Mouse (Mus musculus) adrenal gland, adult 8-10 months (tissue): Measurements from ENCODE around the gene Aqp7. TPM values are rescaled to one million over a fixed set of nuclear protein-coding genes. Genes with fewer than 3 reads are reported as not detected.

ENCODE experiments used
- DNase-seq: peaks from one replicate; pipeline ENCODE4 v3.0.0; 2022
- total RNA-seq, 4 experiments: library from RNA; stranded (reverse); gene quantifications; 2 replicates each; pipeline ENCODE4 v1.2.4; 2022

The Aqp7 gene
- total RNA-seq, 4 experiments from 2014 or later, result 7.3 to 30.3 (median 14.6) TPM

GRCm38 (mm10) chr4:41057361-41057760 lies 9.4 kb upstream of the Aqp7 start:
- DNase-seq, result no peak

GRCm38 (mm10) chr4:41056742-41057332 lies 8.9 kb upstream of the Aqp7 start:
- DNase-seq, result no peak

DNA sequence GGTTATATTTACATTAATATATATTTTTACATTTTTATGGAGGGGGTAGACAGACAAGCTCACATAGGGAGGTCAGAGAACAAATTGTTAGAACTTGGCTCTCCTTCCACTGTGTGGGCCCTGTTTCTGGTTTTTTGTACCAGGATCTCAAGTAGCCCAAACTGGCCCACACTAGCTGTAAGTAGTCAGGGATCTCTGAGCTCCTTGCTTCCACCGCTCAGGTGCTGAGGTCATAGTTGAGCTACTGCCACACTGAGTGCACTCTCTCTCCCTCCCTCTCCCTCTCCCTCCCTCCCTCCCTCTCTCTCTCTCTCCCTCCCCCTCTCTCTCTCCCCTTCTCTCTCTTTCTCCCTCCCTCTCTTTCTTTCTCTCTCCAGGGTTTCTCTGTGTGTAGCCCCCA lies 8.3 kb upstream of the Aqp7 start:
- no peak for DNase-seq

DNA sequence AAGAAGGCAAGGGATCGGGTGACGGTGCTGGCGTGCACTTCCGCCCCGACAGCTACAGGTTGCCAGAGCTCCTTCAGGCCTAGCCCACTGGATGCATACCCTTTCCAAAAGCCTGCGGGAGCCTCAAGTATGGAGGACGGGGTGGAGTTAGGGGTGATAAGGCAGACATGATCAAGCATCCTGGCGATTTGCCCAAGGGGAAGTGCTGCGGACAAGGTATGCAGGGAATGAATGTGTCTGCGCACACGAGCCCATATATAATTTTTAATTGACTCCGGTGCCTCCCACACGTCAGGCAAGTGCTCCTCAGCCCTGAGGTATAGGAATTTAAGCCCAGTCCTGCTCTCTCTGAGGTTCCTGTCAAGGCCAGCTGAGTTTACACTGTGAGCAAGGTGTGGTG lies 7.2 kb upstream of the Aqp7 start:
- DNase-seq, result no peak

GRCm38 (mm10) chr4:41051781-41052180 lies 3.8 kb upstream of the Aqp7 start:
- no peak for DNase-seq

GRCm38 (mm10) chr4:41050726-41051675 lies 3.1 kb upstream of the Aqp7 start:
- DNase-seq, result peak; percentile 59

DNA sequence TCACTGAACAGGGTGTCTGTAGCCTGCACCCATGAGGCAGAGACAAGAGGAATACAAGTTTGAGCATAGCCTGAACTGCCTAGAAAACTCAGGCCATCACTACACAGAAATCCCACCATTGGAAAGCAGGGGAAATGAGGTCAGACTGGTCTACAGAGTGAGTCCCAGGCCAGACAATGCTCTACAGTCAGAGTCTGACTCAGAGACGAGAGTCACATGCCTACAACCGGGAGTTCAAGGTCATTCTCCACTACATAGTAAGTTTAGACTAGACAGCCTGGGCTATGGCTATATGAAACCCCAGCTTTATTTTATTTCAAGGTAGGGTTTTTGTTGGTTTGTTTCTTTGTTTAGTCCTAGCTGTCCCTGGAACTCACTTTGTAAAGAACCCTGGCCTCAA lies 987 bp upstream of the Aqp7 start:
- DNase-seq, result no peak

- no peak for DNase-seq
Measured at GRCm38 (mm10) chr4:41046254-41046795, 1.6 kb downstream of the Aqp7 start.

DNA sequence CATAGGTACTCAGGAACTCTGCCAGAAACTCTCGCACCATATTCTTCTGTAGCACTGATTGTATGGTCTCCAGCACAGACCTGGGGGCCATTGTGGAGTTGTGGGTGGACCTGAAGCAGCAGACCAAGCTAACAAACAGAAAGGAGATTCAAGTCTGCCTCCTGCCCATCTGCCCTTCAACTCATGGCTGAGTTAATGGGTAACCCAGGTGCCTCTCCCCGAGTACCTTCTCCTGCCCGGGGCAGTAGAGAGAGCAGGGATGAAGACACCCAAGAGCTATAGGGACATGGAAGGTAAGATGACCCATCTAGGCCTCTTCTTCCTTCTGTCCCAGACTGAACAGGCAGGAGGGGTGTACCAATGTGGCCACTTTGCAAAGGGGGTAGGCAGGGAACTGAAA lies 2.7 kb downstream of the Aqp7 start:
- DNase-seq, result no peak

DNA sequence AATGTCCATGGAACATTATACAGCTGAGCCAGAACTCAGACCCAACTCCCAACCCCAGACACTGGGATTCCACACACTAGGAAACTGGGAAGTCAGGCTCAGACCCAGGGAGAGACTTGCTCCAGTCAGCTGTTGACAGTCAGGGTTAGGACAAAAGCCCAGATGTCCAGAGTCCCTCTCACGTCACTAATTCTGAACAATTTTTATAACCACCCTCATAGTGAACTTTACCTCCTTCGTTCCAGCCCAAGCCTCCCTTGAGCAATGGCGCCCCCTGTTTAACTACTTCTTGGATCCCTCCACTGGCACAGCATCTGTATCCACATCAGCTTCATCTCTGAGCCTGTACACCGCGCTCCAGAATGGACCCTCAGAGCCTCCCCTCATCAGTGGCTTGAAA lies 4.0 kb downstream of the Aqp7 start:
- DNase-seq, result no peak

DNA sequence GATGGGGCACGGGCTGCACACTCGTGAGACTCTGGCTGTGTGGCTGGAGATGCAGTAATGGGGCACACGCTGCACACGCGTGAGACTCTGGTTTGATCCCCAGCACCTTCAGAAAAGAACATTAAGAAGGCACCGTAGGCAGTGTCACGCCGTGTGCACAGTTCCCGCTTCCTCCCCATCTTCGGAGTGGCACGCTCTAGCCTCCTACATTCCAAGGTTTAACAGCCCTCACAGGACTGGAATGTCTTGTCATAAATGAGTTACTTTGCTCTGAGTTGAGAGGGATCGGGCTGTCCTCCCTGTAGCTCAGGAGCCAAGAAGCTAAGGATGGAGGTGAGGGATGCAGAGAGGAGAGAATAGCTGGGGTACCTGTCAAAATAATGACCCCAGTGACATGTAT lies 5.1 kb downstream of the Aqp7 start:
- DNase-seq, result no peak

DNA sequence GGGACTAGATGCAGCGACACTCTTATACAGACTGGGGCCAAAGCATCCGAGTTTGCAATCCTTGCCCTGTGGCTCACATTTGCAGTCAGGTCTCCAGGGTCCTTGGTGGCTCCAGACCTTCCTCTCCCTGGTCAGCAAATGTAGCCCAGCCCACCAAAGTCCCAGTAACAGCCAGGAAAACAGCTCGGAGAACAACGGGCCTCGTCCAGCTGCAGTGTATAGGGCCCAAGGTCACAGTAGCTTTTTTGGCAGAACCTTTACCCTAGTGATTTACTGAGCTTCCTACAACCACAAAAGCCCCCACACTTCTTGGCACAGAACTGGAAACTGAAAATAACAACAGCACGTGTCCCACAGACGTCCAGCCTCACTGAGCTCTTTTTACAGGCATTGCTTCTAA lies 7.0 kb downstream of the Aqp7 start:
- DNase-seq, result peak; percentile 42

- DNase-seq, result peak; percentile 49
Measured at GRCm38 (mm10) chr4:41037942-41038341, 10.0 kb downstream of the Aqp7 start.

DNA sequence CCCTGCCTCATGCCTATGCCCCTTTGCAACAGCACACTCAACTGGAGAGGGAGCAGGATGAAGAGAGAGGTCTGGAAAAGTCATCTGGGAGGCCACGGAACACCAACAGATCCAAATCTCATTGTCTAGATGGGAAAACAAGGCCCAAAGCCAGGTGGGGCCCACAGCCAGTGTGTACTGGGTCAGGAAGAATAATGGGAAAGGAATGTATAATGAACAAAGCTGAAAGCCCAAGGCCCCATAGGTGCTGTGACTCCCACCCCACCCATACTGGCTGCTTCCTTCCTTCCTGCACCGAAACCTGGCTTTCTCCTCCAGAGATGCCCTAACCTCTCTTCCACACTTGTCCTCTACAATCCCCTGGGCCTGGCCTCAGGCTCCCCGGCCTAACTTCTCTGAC lies 16.7 kb downstream of the Aqp7 start:
- DNase-seq, result no peak

DNA sequence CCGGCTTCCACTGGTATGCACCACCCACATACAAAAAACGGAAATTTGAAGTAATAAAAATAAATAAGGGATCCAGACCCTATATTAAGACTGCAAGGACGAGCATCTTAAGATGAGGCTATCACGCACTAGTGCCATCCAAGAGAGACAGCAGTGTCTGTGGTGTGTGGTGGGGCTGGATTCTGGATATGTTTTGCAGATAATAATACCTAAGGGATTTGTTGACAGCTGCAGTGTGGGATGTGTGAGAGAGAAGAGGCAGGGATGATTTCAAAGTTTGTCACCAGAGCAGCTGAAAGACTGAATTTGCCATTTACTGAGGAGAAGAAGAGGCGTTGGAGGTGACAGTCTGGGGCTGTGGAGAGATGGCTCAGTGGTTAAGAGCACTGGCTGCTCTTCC lies 18.6 kb downstream of the Aqp7 start:
- no peak for DNase-seq

GRCm38 (mm10) chr4:41028272-41028671 lies 19.7 kb downstream of the Aqp7 start:
- DNase-seq, result no peak

DNA sequence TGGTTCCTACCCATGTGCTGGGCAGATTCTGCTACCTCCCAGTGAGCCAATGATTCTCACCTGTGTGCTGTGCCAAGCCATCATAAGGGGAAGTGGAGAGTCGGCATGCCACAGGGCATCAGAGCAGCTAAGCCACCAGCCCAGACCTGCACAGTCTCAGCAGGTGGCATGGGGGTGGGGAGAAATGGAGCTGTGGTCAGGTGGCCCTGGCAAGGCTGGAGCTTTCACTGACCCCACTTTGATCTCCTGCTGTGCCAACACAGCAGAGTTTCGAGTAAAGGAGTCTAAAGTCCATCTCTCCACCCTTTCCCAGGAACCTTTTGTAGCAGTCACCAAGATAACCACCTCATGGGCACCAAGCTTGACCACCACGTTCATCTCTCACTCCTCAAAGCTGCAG lies 20.1 kb downstream of the Aqp7 start:
- DNase-seq, result no peak

DNA sequence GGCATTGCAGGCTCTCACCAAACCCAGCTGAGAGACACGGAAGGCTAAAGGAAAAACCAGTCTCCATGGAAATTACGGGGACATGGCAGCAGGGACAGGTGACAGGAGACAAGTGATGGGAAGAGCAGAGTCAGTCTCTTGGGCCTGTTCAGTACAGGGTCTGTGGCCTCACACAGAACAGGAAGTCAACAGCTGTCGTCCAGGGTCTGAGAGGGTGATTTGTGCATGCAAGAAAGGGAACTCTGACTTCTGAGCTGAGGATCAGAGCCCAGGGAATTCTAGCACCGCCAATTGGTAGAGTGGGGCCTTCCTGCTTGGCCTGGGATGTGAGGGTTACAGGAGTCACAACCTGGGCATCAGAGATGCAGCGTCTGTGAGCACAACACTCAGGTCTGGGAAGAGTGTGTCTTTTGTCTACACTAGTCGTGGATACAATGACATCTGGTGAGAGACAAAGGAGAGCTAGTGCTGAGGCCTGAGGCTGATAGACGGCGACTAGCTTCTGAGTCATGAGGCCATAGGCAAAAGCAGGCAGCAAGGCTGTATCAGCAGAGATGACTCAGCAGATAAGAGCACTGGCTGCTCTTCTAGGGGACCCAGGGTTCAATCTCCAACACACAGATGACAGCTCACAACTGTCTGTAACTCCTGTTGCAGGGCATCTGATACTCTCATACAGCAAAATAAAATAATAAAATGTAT lies 21.7 kb downstream of the Aqp7 start:
- peak; percentile 53 for DNase-seq

DNA sequence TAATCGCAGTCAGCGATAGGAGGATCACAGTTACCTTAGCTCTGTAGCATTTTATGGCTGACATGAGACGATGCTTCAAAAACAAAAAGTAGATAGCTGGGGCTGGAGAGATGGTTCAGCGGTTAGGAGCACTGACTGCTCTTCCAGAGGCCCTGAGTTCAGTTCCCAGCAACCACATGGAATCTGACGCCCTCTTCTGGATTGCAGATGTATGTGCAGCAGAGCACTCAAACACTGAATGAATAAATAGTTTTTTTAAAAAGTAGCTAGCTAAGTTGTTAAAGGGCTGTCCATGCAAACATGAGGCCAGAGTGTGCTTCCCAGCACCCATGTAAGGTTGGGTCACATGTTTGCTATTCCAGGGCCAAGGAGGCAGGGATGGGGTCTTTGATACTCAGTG lies 26.8 kb downstream of the Aqp7 start:
- no peak for DNase-seq

DNA sequence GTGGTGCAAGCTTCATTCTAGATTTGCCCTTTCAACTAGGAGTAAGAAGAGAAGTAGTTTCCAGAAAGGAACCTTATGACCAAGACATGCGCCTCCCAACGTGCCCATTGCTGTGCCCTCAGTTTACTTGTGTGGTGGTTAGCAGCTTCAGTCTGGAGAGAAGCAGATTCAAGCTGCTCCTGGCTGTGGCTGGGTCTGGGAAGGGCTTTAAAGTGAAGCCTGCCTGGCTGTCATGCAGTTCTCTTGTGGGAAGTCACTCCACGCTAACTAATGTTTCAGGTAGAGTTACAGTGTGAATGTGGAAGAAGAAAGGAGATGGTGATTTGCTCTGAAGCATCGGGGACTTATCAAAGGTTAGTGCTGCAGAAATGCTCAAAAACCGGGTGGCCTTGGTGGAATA lies 32.1 kb downstream of the Aqp7 start:
- no peak for DNase-seq

DNA sequence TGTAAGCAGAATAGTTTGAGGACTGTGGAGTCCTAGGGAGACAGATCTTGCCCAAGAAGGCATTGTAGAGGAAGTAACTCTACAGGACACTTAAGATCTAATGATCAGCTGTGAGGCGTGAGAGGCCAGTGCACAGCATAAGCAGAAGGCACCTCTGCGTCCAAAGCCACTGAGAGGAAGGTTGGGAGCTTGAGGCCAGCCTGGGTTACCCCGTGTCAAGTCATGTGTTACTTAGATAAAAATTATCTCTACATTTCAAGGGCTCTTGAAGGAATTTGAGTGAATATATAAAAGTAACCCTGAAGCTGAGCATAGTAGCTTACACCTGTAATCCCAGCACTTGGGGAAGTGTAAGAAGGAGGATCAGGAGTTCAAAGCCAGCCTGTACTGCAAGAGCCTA lies 34.6 kb downstream of the Aqp7 start:
- no peak for DNase-seq

DNA sequence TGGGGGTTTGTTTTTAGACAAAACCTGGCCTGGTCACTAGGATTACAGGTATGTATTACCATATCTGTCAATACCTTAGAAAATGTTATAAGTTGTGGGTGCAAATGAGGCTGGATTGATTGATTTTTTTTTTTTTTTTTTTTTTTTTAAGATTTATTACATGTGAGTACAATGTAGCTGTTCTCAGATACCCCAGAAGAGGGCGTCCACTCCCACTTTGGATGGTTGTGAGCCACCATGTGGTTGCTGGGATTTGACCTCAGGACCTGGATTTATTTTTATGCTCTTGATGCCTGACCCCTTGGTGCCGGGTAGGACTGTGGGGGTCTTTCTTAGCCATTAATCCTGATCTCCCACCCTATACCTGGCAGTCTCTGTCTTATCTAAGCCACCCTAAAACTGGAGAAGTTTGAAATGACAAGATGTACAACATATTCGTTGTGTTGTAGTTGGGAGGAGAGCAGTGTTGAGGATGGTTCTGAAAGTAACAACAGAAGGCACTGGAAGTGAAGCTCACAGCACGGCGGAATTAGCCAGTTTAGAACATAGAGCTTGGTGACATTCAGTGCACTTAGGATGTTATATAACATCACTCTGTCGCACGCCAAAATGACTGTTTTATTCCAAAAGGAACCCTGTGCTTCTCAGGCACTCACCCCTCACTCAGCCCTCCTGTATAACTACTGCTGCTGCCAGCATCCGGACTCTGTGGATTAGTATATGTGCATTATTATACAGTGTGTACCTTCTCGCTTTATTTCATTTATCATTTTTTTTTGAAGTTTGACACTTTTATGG lies 46.9 kb downstream of the Aqp7 start:
- DNase-seq, result no peak
